Mouse (Mus musculus) cortical plate, adult 2 months (tissue): ENCODE measurements around the gene Abhd17c. TPM values are rescaled to one million over a fixed set of nuclear protein-coding genes. Genes with fewer than 3 reads are reported as not detected.

Experiments
- H3K27ac ChIP-seq: fragments of 200-500 bp; 2 replicates; pipeline ENCODE4 v1.5.1; 2012; ENCODE audit warnings: low read length, control low read depth, inconsistent platforms; ENCODE audit not compliant: insufficient read depth
- H3K4me1 ChIP-seq: fragments of 200-500 bp; 2 replicates; pipeline ENCODE4 v1.6.1; 2011; ENCODE audit warnings: low read length; ENCODE audit not compliant: control insufficient read depth, insufficient read depth
- H3K4me3 ChIP-seq: fragments of 200-500 bp; 2 replicates; pipeline ENCODE4 v1.5.1; 2011; ENCODE audit warnings: mild to moderate bottlenecking, low read length, control low read depth; ENCODE audit not compliant: insufficient read depth
- CTCF ChIP-seq: fragments of 200-500 bp; IDR thresholded peaks from 2 replicates; pipeline ENCODE4 v1.5.1; 2011; ENCODE audit warnings: mild to moderate bottlenecking, control low read depth, low read length; ENCODE audit not compliant: insufficient read depth; ENCODE audit errors: extremely low read depth
- POLR2A ChIP-seq: fragments of 200-500 bp; IDR thresholded peaks from 2 replicates; pipeline ENCODE4 v1.6.1; 2011; ENCODE audit warnings: mild to moderate bottlenecking, low read length, control low read depth; ENCODE audit not compliant: insufficient read depth; ENCODE audit errors: extremely low read depth
- polyA plus RNA-seq: library from polyadenylated mRNA; depleted of rRNA; stranded (reverse); fragments of >200 nt; gene quantifications from 2 replicates; pipeline ENCODE4 v1.2.3, GENCODE M21; 2012

Abhd17c gene
- polyA plus RNA-seq, 1 experiment, result 33.2 TPM

GRCm38 (mm10) chr7:84174655-84175448 lies 23.2 kb upstream of the Abhd17c start:
- H3K4me1 ChIP-seq, result peaks cover 5% of the 10 kb centered on the region; the same call in 1 of the 2 replicates
- H3K4me3 ChIP-seq, result no peak overlapping the region
- TF ChIP-seq CTCF (no peak), POLR2A (no peak)
- H3K27ac ChIP-seq, result peak overlapping the region; percentile 21; the same call in 1 of the 2 replicates

DNA sequence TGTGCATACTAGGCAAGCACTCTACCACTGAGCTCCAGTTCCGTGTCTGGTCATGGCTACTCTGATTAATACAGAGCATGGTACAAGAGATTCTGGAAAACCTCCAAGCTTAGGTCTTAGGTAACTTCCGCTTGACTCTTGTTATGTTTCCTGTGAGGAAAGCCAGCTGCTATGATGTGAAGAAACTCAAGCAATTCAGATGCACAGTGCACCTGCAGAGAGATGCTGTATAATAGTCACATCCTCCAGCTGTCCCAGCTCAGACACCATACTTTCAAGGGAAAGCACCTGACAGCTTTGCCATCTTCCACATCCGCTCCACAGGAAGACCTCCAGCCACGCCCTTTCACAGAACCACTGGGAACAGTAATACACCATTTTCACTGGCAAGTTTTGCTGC lies 21.7 kb upstream of the Abhd17c start:
- Histone ChIP-seq H3K27ac (no peak overlapping the region), H3K4me1 (peaks cover 5% of the 10 kb centered on the region; the same call in 1 of the 2 replicates), H3K4me3 (no peak overlapping the region)
- no peak for TF ChIP-seq CTCF

DNA sequence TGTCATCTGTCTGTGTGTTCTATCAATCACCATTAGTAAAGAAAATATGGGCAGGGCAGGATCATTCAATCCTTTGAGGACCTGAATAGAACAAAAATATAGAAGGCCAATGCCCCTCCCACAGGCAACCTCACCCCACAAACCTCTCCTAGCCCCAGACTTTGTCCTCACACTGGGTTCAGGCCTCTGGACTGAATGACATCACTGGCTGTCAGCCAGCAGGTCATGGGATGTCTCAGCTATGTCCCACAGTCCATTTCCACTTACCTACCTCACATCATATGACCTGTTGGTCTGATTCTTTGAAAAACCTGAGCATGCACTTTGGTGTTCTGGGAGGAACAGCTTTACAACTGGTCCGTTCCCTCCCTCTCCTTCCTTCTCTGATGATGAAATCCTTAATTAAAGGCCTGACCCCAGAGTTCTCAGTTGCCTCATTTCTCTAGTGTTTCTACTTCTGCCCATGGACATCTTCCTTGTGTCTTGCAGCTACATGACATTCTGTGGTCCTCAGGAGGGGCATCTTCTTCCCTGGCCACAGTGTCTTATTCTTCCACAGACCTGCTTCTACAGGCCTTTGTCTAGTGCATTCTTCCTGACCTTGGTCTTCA lies 19.6 kb upstream of the Abhd17c start:
- no peak overlapping the region for H3K4me3 ChIP-seq
- TF ChIP-seq POLR2A (no peak), CTCF (no peak)

DNA sequence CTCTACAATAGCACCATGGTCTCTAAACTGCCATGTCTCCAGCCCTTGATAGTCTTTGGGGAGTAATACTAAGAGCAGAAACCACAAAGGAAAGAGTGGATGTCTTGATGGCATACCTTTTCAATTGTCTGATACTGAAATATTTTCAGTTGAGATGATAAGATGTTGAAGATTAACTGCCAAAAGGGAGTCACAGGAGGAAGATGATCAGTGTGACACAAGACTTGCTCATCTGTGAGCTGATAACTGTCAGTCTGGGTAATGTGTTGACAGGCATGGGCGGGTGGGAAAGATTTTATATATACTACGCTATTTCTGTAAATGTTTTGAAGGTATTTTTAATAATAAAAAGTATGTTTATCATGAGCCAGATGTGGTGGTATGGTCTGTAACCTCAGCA lies 16.7 kb upstream of the Abhd17c start:
- Histone ChIP-seq H3K27ac (no peak overlapping the region), H3K4me1 (no peaks in the 10 kb centered on the region), H3K4me3 (no peak overlapping the region)
- TF ChIP-seq CTCF, result no peak
- no peak for TF ChIP-seq POLR2A

More for the DNA sequence above, 19.6 kb upstream of the Abhd17c start:
- Histone ChIP-seq H3K4me1 (peaks cover 5% of the 10 kb centered on the region; the same call in 1 of the 2 replicates), H3K27ac (no peak overlapping the region)

DNA sequence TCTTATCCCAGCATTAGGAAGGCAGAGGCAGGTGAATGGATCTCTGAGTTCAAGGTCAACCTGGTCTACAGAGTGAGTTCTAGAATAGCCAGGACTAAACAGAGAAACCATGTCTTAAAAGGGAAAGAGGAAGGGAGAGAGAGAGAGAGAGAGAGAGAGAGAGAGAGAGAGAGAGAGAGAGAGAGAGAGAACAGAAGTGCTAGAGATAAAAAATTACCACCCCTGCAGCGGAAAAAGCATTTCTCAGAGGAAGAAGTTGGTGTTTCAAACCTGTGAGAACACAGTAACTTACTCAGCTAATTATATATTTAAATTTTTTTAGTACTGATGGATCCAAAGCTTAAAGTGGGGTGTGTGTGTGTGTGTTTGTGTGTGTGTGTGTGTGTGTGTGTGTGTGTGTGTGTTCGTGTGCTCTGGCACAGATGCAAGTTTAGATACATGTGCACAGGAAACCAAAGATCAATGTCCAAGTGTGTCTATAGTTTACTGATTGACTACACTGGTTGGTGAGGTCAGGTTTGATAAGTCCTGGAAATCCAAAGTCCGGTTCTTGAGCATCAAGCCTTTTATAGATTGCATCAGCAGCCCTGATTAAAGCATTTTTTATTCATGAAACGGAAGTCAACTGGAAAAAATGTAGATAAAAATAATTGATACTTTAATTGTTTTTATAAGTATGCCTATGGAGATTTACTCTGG lies 15.2 kb upstream of the Abhd17c start:
- Histone ChIP-seq H3K27ac (no peak overlapping the region), H3K4me1 (no peaks in the 10 kb centered on the region), H3K4me3 (no peak overlapping the region)
- no peak for TF ChIP-seq POLR2A
- TF ChIP-seq CTCF, result no peak

DNA sequence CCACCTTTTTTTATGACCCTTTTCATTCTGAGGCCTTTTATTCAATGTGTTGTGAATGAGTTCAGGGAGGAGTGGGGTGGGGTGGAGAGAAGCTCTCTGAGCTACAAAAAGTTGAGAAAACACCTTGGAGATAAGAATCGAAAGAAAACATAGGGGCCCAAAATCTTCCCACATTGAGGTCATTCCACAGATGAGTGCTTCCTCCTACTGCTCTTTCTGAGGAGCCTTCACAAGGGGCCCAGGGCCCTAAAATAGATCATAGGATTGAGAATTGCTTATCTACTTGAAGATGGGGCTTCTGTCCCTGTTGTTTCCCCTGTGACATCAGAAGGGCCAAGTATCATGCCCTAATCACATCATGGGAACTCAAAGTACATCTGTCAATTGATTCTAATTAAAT lies 14.3 kb upstream of the Abhd17c start:
- no peak overlapping the region for H3K27ac ChIP-seq
- no peaks in the 10 kb centered on the region for H3K4me1 ChIP-seq
- no peak overlapping the region for H3K4me3 ChIP-seq
- no peak for TF ChIP-seq POLR2A
- no peak for TF ChIP-seq CTCF

DNA sequence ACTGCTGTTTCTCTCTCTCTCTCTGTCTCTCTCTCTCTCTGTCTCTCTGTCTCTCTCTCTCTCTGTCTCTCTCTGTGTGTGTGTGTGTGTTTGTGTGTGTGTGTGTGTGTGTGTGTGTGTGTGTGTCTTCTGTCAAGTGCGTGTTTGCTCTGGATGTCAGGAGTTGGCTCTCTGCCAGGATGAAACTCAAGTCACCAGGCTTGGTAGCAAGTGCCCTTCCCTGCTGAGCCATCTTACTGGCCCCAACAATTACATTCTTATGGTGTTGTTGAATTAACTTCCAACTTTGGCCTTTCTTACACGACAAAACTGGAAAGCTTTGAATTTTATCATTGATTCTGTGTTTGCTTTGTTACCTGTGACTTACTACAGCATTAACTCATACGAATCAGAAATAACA lies 13.6 kb upstream of the Abhd17c start:
- Histone ChIP-seq H3K27ac (no peak overlapping the region), H3K4me3 (no peak overlapping the region), H3K4me1 (no peaks in the 10 kb centered on the region)
- no peak for TF ChIP-seq POLR2A
- no peak for TF ChIP-seq CTCF

DNA sequence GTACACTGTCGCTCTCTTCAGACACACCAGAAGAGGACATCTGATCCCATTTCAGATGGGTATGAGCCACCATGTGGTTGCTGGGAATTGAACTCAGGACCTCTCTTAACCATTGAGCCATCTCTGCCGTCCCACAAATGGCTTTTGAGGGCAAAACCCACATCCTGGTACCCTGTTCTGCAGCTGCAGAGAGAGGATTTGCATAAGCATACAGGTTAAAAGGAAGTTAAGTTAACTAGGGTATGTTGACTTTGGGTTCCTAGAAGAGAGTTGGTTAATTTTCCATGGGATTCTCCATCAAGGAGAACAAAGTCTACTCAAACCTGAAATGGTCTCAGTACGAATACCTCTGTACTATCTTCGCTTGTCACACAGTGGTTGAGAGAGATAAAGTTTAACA lies 13.2 kb upstream of the Abhd17c start:
- H3K4me3 ChIP-seq, result no peak overlapping the region
- no peaks in the 10 kb centered on the region for H3K4me1 ChIP-seq
- TF ChIP-seq POLR2A, result no peak
- no peak for TF ChIP-seq CTCF
- no peak overlapping the region for H3K27ac ChIP-seq

DNA sequence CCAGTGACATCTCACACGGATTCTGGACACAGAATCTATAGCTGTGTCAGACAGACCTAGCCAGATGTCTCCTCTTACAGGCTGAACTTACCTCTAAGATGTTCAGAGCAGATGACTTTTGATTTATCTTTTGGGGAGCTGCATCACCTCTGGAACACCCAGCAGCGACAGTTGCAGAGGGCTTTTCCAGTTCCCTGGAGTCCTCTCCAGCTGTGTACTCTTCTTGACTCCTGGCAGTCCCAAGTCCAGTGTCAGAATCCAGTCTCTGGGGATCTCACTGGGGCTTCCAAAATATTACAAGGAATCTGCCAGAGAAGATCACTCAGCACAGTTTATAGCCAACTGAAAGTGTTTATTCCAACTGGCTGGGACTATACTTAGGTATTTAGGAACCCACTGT lies 12.7 kb upstream of the Abhd17c start:
- Histone ChIP-seq H3K4me1 (no peaks in the 10 kb centered on the region), H3K4me3 (no peak overlapping the region), H3K27ac (no peak overlapping the region)
- no peak for TF ChIP-seq CTCF
- no peak for TF ChIP-seq POLR2A

- H3K4me1 ChIP-seq, result no peaks in the 10 kb centered on the region
- H3K4me3 ChIP-seq, result no peak overlapping the region
- TF ChIP-seq POLR2A (no peak), CTCF (no peak)
- no peak overlapping the region for H3K27ac ChIP-seq
These were observed 11.9 kb upstream of the Abhd17c start for GRCm38 (mm10) chr7:84163585-84163984.
